Mouse (Mus musculus) T-cell, adult 66 days (primary cell): Measurements from ENCODE around the gene Mymx. TPM values are rescaled to one million over a fixed set of nuclear protein-coding genes. Genes with fewer than 3 reads are reported as not detected.

Source experiments
- total RNA-seq, 2 experiments: library from RNA; stranded (reverse); gene quantifications; 3 replicates in 1 of 2; 4 replicates in 1 of 2; pipeline ENCODE4 v1.2.4; 2023

Mymx gene
- total RNA-seq, result not detected

DNA sequence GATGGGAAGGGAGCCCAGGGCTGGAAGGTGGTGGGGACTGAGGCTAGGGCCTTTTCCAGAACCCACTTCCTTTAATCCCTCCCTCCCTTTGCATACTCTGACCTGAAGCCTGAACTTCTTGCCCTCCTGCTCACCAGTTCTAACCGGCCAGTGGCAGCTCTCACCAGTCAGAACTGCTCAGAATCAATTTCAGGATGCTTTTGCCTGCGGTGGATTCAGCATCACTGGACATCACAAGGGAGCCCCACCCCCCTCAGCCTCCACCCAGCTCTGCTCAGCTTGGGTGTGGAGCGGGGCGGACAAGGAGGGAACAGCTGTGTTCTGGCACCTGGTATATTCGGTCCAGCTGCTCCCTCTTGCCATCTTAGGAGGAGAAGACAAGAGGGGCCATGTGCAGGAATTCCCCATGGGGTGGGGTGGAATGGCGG, at the start of gene Mymx:
TSS of gene Mymx (minus strand) at position 226 of the 428 bp plus-strand sequence.

DNA sequence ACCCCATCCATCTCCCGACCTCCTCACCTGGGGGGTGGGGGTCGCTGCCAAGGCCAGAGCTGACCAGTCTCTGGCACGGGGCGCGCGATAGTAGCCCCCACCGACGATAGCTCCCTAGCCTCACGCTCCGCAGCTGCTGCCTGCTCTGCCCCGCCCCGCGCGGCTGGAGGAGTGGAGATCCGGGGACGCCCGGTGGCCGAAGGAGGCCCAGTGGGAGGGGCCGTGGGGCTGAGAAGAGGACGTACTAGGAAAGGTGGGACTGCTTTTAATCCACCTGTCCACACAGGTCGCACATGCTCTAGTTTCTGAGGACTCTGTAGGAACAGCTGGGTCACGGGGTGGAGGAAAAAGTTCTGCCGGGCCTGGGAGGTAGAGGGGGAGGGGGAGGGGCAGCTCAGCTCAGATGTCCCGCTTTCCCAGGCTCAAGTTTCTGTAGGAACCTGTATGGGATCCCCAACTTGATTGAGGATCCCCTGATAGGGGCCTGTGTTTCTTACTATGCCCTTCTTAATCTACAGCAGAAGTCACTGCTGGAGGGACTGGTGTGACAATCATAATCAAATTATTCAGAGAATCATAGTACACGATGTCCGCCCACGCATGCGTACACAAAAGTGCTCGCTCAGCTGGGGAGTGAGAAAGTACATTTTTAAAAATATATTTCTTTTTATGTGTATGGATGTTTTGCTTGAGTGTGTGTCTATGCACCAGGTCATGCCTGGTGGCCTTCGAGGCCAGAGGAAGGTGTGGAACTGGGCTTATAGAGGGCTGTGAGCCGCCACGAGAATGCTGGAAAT, 2.3 kb downstream of the Mymx start, which contains the start of gene Slc29a1:
TSS of gene Slc29a1 (minus strand) at position 161 of the 797 bp plus-strand sequence.

GRCm38 (mm10) chr17:45573087-45573779, 28.7 kb downstream of the Mymx start, which contains the start of gene Hsp90ab1:
Hsp90ab1 (minus strand) TSS chr17:45573271.

DNA sequence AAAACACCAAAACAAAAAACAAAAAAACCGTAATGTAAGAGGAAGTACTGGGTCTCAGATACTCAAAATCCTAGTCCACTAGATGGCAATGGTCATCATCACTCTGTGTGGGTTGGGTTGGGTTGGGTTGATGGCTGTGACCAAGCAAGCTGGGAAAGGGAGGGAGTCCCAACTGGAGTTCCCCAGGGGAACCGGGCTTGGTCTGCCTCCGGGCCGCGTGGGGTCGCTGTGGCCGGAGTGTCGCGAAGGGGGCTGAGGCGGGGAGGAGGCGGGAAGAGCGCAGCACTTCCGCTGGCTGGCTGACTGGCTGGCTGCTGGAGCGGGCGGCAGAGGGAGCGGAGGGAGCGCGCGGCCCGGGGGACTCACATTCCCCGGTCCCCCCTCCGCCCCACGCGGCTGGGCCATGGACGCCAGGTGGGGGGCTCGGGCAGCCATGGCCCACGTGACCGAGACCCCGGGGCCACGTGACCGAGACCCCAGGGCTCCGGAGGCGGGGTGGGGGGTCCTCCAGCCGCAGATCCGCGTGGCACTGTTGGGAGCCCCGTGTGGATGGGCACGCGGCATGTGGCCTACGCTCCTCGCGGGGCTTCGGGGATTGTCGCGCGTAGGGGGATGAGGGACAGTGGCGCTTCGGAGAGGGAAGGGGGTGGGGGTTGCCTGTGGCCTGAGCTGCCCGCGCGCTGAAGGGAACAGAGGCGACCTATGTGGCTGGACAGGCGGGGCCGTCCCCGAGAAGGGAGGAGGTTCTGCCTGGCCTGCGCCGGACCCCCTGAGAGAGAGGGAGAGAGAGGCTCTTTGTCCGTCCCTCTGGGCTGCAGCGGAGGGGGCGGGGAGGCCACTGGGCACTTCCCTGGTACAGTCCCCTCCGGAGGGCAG, 38.0 kb downstream of the Mymx start, which contains the start of gene Slc35b2:
TSS of gene Slc35b2 (plus strand) at position 220 of the 876 bp plus-strand sequence.

GRCm38 (mm10) chr17:45555452-45556106, 46.3 kb downstream of the Mymx start, which contains the start of gene Nfkbie:
Nfkbie (plus strand) TSS chr17:45555703.

Other genes starting within 250 kb of the Mymx start
- 10 to 100 TPM; 71.2 to 81.6 TPM for gene Cdc5l, start 168.4 kb downstream of the Mymx start, total RNA-seq
- gene Spats1, start 126.7 kb downstream of the Mymx start, total RNA-seq, result not detected
- gene Aars2, start 95.3 kb downstream of the Mymx start, total RNA-seq, result 10 to 100 TPM; 16.8 to 19.8 TPM
- gene Tcte1, start 78.7 kb downstream of the Mymx start, total RNA-seq, result not detected
- gene Tmem151b, start 52.4 kb downstream of the Mymx start, total RNA-seq, result under 1 TPM in 1 of 2 experiments, not detected in 1; 0.12 TPM
- gene Nfkbie, start 46.4 kb downstream of the Mymx start, total RNA-seq, result 10 to 100 TPM; 34.2 to 36.7 TPM
- 10 to 100 TPM; 24.1 to 27.2 TPM for gene Slc35b2, start 38.2 kb downstream of the Mymx start, total RNA-seq
- gene Hsp90ab1, start 28.8 kb downstream of the Mymx start, total RNA-seq, result 1,000 to 10,000 TPM; 1,164 to 1,173 TPM
- gene Slc29a1, start 2.5 kb downstream of the Mymx start, total RNA-seq, result 10 to 100 TPM; 36.4 to 39.0 TPM
- 1 to 10 TPM in 1 of 2 experiments, under 1 TPM in 1; 0.86 to 1.2 TPM for gene Capn11, start 57.2 kb upstream of the Mymx start, total RNA-seq
- gene Mrpl14, start 84.2 kb upstream of the Mymx start, total RNA-seq, result 10 to 100 TPM; 28.7 to 33.6 TPM
- 10 to 100 TPM; 36.7 to 40.1 TPM for gene Tmem63b, start 84.8 kb upstream of the Mymx start, total RNA-seq
- gene 1600014C23Rik, start 131.7 kb upstream of the Mymx start, total RNA-seq, result not detected